8 mouse cellular contexts compared by ENCODE assay signal in the genomic region with DNA sequence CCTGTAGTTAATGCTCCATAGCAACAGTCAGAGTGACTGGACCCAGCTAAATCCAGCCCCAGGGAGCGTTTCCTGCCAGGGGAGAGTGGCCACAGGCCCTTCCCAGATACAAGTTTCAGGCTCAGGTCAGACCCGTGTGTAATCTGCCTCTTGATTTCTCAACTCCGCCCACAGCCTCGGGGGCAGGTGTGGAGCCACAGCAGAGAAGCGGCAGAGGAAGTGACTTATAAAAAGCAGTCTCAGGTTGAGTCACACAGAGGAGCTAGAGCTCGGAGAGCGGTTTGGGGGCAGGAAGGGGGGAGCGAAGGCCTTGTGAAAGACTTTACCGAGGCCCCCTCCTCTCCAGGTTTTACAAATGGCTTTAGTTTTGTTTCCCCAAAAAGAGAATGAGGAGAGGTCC. TPM values are rescaled to one million over a fixed set of nuclear protein-coding genes. Genes with fewer than 3 reads are reported as not detected.
A peak's percentile ranks its signal among the peaks of the same experiment; 100 is the strongest.
DNase-seq lines count a peak whose midpoint lies in the region; ATAC-seq lines count a peak whose summit lies in the region.

No protein-coding gene starts in this region.

- ATAC-seq in liver, embryonic 13.5 days (ENCODE audit: low read depth), result peak; percentile 34
- ATAC-seq in stomach, embryonic 15.5 days (ENCODE audit: insufficient read depth, low FRiP score, low read depth), result peak; percentile 54; the same call in 1 of the 2 replicates

- H3K27me3 ChIP-seq in liver, embryonic 13.5 days, result no peaks in the 10 kb centered on the region
- no peaks in the 10 kb centered on the region for H3K27me3 ChIP-seq in stomach, embryonic 15.5 days (replicated peaks)

- H3K4me3 ChIP-seq in liver, embryonic 13.5 days (replicated peaks), result no peak overlapping the region
- no peak overlapping the region for H3K4me3 ChIP-seq in stomach, embryonic 15.5 days (replicated peaks)

- H3K36me3 ChIP-seq in liver, embryonic 13.5 days, result no peaks in the 10 kb centered on the region
- no peaks in the 10 kb centered on the region for H3K36me3 ChIP-seq in stomach, embryonic 15.5 days

- WGBS in liver, embryonic 13.5 days (ENCODE audit: insufficient replicate concordance), result 12% methylated on average over 9 of the region's 9 CpGs
- 22% methylated on average over 9 of the region's 9 CpGs for WGBS in stomach, embryonic 15.5 days

- peak; percentile 38 for DNase-seq in kidney, postnatal 10 days
- no peak for DNase-seq in kidney, adult 11 months
- DNase-seq in NIH3T3 (ENCODE audit: low read depth), result peak; percentile 21
- no peak for DNase-seq in liver, embryonic 13.5 days
- no peak for DNase-seq in testis, postnatal 10 days (ENCODE audit: low spot score)
- DNase-seq in ovary, adult 18-20 months (ENCODE audit: low spot score), result no peak
- DNase-seq in cerebellum, postnatal 36 days, result no peak

- H3K4me2 ChIP-seq in liver, embryonic 13.5 days, result no peak overlapping the region
- no peak overlapping the region for H3K4me2 ChIP-seq in stomach, embryonic 15.5 days

- H3K27ac ChIP-seq in liver, embryonic 13.5 days, result no peak overlapping the region; the same call in 1 of the 2 replicates
- no peak overlapping the region for H3K27ac ChIP-seq in stomach, embryonic 15.5 days

- H3K9me3 ChIP-seq in liver, embryonic 13.5 days (replicated peaks), result no peaks in the 10 kb centered on the region
- no peaks in the 10 kb centered on the region for H3K9me3 ChIP-seq in stomach, embryonic 15.5 days

- H3K9ac ChIP-seq in liver, embryonic 13.5 days, result no peak overlapping the region
- no peak overlapping the region for H3K9ac ChIP-seq in stomach, embryonic 15.5 days

- H3K4me1 ChIP-seq in liver, embryonic 13.5 days (replicated peaks), result peaks cover 5% of the 10 kb centered on the region; the same call in 1 of the 2 replicates
- H3K4me1 ChIP-seq in stomach, embryonic 15.5 days, result no peaks in the 10 kb centered on the region

RNA-seq across cellular contexts. Expression of a gene that starts 46.6 kb away (rescaled TPM):
- polyA plus RNA-seq in liver, embryonic 13.5 days (2015; fragmentation: Nextera tagmentation; extraction: Ambion mirVana), result 50.3 and 54.2 TPM in 2 replicates
- 73.4 and 76.4 TPM in 2 replicates for polyA plus RNA-seq in stomach, embryonic 15.5 days (2015; fragmentation: Nextera tagmentation; extraction: Ambion mirVana)

Comparison
In these comparisons a context has a peak if more than half of its experiments do, and no peak if none do; other contexts are left out.
1. DNase-seq: peak in kidney, postnatal 10 days (single experiment) and NIH3T3 (single experiment); none in kidney, adult 11 months (single experiment), liver, embryonic 13.5 days (single experiment), testis, postnatal 10 days (single experiment), ovary, adult 18-20 months (single experiment) and cerebellum, postnatal 36 days (0 of 2).